Mouse (Mus musculus) small intestine, adult 2 months (tissue): ENCODE measurements around the gene Map3k1. TPM values are rescaled to one million over a fixed set of nuclear protein-coding genes. Genes with fewer than 3 reads are reported as not detected.

Experiments used
- H3K27ac ChIP-seq: fragments of 200-500 bp; 2 replicates; pipeline ENCODE4 v1.5.1; 2012; ENCODE audit warnings: low read depth, low read length, control low read depth, inconsistent platforms; ENCODE audit not compliant: insufficient read depth
- H3K27me3 ChIP-seq: fragments of 200-500 bp; 2 replicates; pipeline ENCODE4 v1.6.1; 2012; ENCODE audit warnings: mild to moderate bottlenecking, moderate library complexity, low read length, inconsistent platforms; ENCODE audit not compliant: control insufficient read depth, insufficient read depth
- H3K36me3 ChIP-seq: fragments of 200-500 bp; 2 replicates; pipeline ENCODE4 v1.6.1; 2012; ENCODE audit warnings: mild to moderate bottlenecking, low read length, control low read depth, inconsistent platforms; ENCODE audit not compliant: control insufficient read depth, insufficient read depth
- H3K4me1 ChIP-seq: fragments of 200-500 bp; 2 replicates; pipeline ENCODE4 v1.6.1; 2012; ENCODE audit warnings: low read length, inconsistent platforms, mixed read lengths; ENCODE audit not compliant: control insufficient read depth, insufficient read depth, insufficient read length
- H3K4me3 ChIP-seq: fragments of 200-500 bp; 2 replicates; pipeline ENCODE4 v1.5.1; 2012; ENCODE audit warnings: low read depth, mild to moderate bottlenecking, control low read depth, inconsistent platforms, low read length, moderate library complexity
- CTCF ChIP-seq: fragments of 200-500 bp; IDR thresholded peaks from 2 replicates; pipeline ENCODE4 v1.5.1; 2012; ENCODE audit warnings: low read depth, mild to moderate bottlenecking, control low read depth, inconsistent platforms, low read length, moderate library complexity, mixed read lengths; ENCODE audit not compliant: insufficient replicate concordance, insufficient read length; ENCODE audit errors: extremely low read depth
- POLR2A ChIP-seq: fragments of 200-500 bp; IDR thresholded peaks from 2 replicates; pipeline ENCODE4 v1.6.1; 2012; ENCODE audit warnings: low read depth, mild to moderate bottlenecking, control low read depth, inconsistent platforms, low read length, moderate library complexity
- WGBS: fragments of 180-500 bp; shearing (Covaris S2); methylation state at CpG from one replicate; pipeline ENCODE4 v1.1.7; 2018; 5-methylcytosine and 5-hydroxymethylcytosine counted together
- polyA plus RNA-seq: library from polyadenylated mRNA; depleted of rRNA; stranded (reverse); fragments of >200 nt; gene quantifications from 2 replicates; pipeline ENCODE4 v1.2.3, GENCODE M21; 2012

The Map3k1 gene
- polyA plus RNA-seq, 1 experiment: 15.0 TPM

DNA sequence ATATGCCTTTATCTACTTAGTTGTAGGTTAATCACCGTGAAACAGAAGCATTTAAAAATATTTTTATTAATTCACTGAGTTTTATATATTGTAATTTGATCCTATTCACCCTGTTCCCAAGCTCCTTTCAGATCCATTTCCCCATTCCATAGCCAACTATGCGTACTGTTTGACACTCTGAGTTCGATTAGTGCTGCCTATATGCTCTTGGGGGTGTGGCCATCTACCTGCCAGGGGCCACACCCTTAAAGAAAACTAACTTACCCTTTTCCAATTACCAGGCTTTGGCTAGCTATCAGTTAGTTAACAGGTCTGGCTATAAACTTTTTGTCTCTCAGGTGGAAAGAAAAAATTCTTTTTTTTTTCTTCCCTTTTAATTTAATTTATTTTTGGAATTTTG, 35.5 kb upstream of the Map3k1 start:
- TF ChIP-seq POLR2A: no peak
- no peak for TF ChIP-seq CTCF
- WGBS: 68% methylated on average over 3 of the region's 3 CpGs
- H3K4me3 ChIP-seq: no peak overlapping the region
- 0 out of 2 replicates have a peak, but pooled peaks cover 2% of the 10 kb centered on the region for H3K4me1 ChIP-seq
- H3K27ac ChIP-seq: no peak overlapping the region
- H3K27me3 ChIP-seq: no peaks in the 10 kb centered on the region
- no peaks in the 10 kb centered on the region for H3K36me3 ChIP-seq

DNA sequence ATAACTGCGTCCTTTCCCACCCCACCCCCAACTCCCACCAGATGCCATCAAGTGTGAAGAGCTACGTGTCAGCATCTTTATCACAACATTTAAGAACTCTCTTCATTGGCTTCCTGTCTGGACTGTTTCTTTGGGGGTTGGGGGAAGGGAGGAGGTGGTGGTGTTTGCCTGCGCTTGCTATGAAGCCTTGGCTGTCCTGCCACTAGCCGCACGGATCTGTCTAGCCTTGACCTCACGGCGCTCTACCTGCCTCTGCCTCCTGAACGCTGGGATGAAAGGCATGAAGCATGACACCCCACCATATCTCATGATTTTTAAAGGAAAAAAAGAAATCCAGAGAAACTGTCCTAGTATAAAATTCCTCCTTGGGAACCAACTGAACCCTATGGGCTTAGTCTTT, 27.0 kb upstream of the Map3k1 start:
- H3K4me3 ChIP-seq: no peak overlapping the region
- H3K27ac ChIP-seq: no peak overlapping the region
- H3K27me3 ChIP-seq: no peaks in the 10 kb centered on the region
- TF ChIP-seq POLR2A: no peak
- no peak for TF ChIP-seq CTCF
- no peaks in the 10 kb centered on the region for H3K36me3 ChIP-seq
- no peaks in the 10 kb centered on the region for H3K4me1 ChIP-seq
- 88% methylated on average over 8 of the region's 8 CpGs for WGBS

GRCm38 (mm10) chr13:111834613-111835012, 25.8 kb upstream of the Map3k1 start:
- Histone ChIP-seq H3K27ac (no peak overlapping the region), H3K4me1 (no peaks in the 10 kb centered on the region), H3K36me3 (no peaks in the 10 kb centered on the region), H3K27me3 (no peaks in the 10 kb centered on the region), H3K4me3 (no peak overlapping the region)
- 71% methylated on average over 11 of the region's 11 CpGs for WGBS
- TF ChIP-seq POLR2A: no peak
- no peak for TF ChIP-seq CTCF

DNA sequence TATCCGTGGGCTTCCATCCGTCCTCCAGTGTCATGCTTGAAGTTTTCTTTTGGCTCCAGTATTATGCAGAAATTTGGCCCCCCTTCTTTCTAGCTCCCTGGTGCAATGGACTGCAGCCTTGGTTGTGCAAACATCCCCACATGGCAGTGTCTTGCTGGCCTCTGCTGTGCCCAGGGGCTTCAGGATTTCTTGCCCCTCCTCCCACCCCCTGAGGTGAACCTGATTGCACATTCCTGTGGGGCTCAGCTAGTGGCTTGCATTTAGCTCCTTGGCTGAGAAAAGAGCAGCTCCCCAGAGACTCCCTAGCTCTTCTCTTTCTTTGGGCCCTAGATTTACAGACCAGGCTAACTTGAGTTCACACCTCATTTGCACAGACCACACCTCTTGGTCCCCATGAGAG, 20.7 kb upstream of the Map3k1 start:
- Histone ChIP-seq H3K4me1 (no peaks in the 10 kb centered on the region), H3K4me3 (no peak overlapping the region), H3K36me3 (no peaks in the 10 kb centered on the region), H3K27me3 (no peaks in the 10 kb centered on the region), H3K27ac (no peak overlapping the region)
- TF ChIP-seq CTCF: no peak
- no peak for TF ChIP-seq POLR2A
- 65% methylated on average over 2 of the region's 2 CpGs for WGBS

DNA sequence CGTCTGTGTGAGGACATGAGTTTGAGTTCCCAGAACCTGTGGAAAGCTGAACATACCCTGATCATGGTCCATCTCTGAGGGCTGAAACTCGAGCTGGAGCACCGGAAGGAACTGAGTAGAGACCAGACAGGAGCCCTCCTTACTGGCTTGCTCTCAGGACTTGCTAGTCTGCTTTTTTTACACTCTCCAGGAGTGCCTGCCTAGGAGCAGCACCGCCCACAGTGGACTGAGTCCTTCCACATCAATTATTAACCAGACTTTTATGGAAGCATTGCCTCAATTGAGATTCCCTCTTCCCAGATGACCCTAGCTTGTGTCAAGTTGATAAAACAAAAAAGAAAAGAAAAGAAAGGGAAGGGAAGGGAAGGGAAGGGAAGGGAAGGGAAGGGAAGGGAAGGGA, 18.7 kb upstream of the Map3k1 start:
- H3K4me3 ChIP-seq: no peak overlapping the region
- H3K36me3 ChIP-seq: no peaks in the 10 kb centered on the region
- H3K4me1 ChIP-seq: no peaks in the 10 kb centered on the region
- 57% methylated on average over 4 of the region's 4 CpGs for WGBS
- no peak for TF ChIP-seq CTCF
- no peak for TF ChIP-seq POLR2A
- no peak overlapping the region for H3K27ac ChIP-seq
- no peaks in the 10 kb centered on the region for H3K27me3 ChIP-seq

DNA sequence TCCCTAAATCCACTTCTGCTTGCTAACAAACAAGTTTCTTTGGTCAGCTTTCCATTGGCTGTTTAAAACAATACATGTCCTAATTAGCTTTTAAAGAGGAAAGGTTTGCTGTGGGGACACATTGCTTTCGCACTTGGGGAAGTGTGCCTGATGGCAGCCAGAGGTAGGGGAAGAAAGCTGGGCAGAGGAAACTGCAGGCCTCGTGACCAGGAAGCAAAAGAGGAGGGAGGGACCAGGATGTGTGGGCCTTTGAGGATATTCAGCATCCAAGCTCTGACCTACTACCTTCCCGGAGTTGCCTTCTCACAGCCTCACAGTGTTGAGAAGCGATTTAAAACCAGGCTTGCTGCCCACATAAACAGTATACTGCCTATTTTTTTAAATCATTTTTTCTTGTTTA, 15.4 kb upstream of the Map3k1 start:
- 69% methylated on average over 4 of the region's 4 CpGs for WGBS
- no peak overlapping the region for H3K4me3 ChIP-seq
- H3K27ac ChIP-seq: no peak overlapping the region
- no peaks in the 10 kb centered on the region for H3K36me3 ChIP-seq
- no peaks in the 10 kb centered on the region for H3K27me3 ChIP-seq
- H3K4me1 ChIP-seq: no peaks in the 10 kb centered on the region
- TF ChIP-seq CTCF: no peak
- TF ChIP-seq POLR2A: no peak

DNA sequence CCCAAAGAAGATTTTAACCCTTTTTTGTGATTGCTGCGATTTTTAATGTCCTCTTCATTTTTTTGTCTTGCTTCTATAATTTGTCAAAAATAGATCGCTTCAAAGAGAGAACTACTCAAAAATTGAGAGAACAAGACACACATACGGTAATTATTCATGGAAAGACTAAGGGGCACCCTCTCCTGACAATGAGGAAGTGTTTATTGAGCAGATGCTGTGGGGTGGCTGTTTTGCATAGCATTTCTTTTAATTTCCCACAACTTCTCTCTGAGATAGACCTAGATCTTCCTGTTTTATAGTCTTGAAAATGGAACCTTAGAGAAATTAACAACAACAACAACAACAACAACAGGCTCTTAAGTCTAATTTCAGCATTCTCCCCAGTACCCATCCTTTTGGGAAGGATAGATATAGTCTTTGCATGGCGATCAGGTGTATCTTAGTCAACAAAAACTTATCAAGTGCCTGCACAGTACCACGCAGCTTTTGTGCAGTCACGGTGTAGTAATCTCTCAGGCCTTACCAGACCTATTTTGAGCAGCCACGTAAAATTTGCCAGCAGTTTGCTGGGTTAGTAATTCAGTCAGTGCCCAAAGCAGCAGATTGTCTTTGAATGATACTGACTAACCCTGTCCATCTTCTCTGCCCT, 13.1 kb upstream of the Map3k1 start:
- no peaks in the 10 kb centered on the region for H3K27me3 ChIP-seq
- 85% methylated on average over 7 of the region's 7 CpGs for WGBS
- no peak overlapping the region for H3K4me3 ChIP-seq

More for the DNA sequence above, 13.1 kb upstream of the Map3k1 start:
- TF ChIP-seq POLR2A (no peak), CTCF (no peak)
- no peak overlapping the region for H3K27ac ChIP-seq
- H3K4me1 ChIP-seq: peaks cover 5% of the 10 kb centered on the region
- H3K36me3 ChIP-seq: no peaks in the 10 kb centered on the region
